Mouse (Mus musculus): ENCODE measurements around the gene Ythdf2. TPM values are rescaled to one million over a fixed set of nuclear protein-coding genes. Genes with fewer than 3 reads are reported as not detected.

The Ythdf2 gene
- polyA plus RNA-seq, 1 experiment from 2014 or later, result 97.8 TPM

DNA sequence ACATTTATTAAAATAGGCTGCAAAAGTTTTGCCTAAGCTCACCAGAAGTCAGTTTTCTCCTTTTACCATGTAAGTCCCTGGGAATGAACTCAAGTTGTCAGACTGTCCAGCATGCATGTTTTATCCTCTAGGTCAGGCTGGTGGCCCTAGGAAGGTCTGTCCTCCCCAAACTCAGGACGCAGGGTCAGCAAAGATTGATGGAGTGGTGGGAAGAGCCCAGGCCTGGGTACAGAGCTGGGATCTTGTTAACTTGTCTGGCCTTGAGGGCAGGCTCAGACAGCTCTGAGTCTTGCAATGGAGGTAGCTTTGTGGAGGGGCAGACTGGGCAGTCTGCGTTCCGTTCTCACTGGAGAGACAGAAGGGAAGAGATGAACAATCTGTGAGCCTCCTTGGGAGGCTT lies 42.8 kb downstream of the Ythdf2 start:
- Histone ChIP-seq H3K4me1 (replicated peaks; ENCODE audit: control insufficient read depth, insufficient read depth, low read length) (no peaks in the 10 kb centered on the region; the same call in 1 of the 2 replicates), H3K27ac (ENCODE audit: low read length) (no peak overlapping the region), H3K4me3 (ENCODE audit: low read length) (no peak overlapping the region), H3K9ac (ENCODE audit: low read length) (no peak overlapping the region), H3K9me3 (ENCODE audit: control insufficient read depth, low read length) (no peaks in the 10 kb centered on the region), H3K36me3 (ENCODE audit: control insufficient read depth, insufficient read depth, low read length) (no peaks in the 10 kb centered on the region), H3K27me3 (ENCODE audit: control insufficient read depth, insufficient read depth, low read depth, low read length) (no peaks in the 10 kb centered on the region), H3K4me2 (ENCODE audit: low read depth, low read length) (no peak overlapping the region)
- ATAC-seq (ENCODE audit: low read depth), result no peak
- WGBS, result 75% methylated on average over 3 of the region's 3 CpGs

DNA sequence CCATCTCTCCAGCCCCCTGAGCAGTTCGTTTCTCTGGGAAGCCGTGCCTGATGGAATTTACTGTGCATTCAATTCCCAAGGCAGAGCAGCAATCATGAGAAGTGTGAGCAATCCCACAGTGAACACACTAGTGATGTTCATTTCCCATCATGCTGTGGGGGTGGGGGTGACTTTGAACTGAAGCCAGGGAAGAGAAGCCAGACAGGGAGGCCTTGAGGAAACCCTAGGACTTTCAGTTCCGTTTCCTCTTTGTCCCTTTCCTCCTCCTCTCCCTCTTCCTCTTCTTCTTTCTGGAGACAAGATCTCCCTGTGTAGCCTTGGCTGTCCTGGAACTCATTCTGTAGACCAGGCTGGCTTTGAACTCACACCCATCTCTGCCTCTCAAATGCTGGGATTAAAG lies 44.7 kb downstream of the Ythdf2 start:
- no peak overlapping the region for H3K4me3 ChIP-seq (ENCODE audit: low read length)
- H3K27me3 ChIP-seq (ENCODE audit: control insufficient read depth, insufficient read depth, low read depth, low read length), result no peaks in the 10 kb centered on the region
- no peaks in the 10 kb centered on the region for H3K9me3 ChIP-seq (ENCODE audit: control insufficient read depth, low read length)
- no peak overlapping the region for H3K4me2 ChIP-seq (ENCODE audit: low read depth, low read length)
- no peaks in the 10 kb centered on the region; the same call in 1 of the 2 replicates for H3K4me1 ChIP-seq (replicated peaks; ENCODE audit: control insufficient read depth, insufficient read depth, low read length)
- H3K9ac ChIP-seq (ENCODE audit: low read length), result no peak overlapping the region
- no peak overlapping the region for H3K27ac ChIP-seq (ENCODE audit: low read length)
- ATAC-seq (ENCODE audit: low read depth), result no peak
- H3K36me3 ChIP-seq (ENCODE audit: control insufficient read depth, insufficient read depth, low read length), result no peaks in the 10 kb centered on the region
- 83% methylated on average over 3 of the region's 3 CpGs for WGBS

DNA sequence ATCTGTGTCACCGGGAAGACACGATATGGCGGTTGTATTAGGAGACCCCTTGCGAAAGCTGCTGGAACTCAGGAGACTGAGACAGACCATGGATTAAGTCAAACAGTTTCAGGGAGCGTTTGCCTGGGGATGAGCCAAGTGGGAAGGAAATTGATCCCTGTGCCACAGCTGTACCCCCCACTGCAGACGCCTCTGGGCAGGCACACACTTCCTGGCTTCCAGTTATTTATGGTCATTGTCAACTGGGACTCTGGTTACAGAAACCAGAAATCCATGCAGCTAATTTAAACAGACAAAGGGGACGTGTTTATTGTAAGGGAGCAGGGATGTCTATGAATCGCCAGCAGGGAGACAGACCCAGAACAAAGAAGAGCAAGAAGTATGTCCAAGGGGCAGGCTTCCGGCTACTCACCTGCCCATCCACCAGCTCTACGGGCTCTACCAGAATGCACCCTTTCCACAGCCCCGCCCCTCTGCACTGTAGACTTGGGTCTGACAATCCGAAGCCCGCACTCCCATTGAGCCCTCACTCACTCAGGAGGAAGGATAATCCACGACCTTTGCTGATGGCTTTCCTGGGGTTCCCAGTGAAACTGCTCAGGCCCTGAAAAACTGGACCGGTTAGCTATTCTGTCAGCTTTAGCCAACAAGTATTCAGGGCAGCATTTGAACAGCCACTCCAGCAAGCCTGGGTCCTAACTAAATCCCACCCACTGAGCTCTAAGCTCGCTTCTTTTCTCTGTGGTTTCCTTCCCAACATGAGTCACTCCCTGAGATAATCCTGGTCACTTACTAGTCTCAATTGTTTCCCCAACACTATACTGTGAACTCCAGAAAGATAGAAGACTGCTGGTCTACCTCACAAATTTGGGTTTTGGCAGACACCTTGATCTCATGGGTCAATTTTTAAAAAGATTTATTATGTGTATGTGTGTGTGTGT lies 45.5 kb downstream of the Ythdf2 start:
- H3K27me3 ChIP-seq (ENCODE audit: control insufficient read depth, insufficient read depth, low read depth, low read length), result no peaks in the 10 kb centered on the region
- H3K4me2 ChIP-seq (ENCODE audit: low read depth, low read length), result no peak overlapping the region
- no peaks in the 10 kb centered on the region; the same call in 1 of the 2 replicates for H3K4me1 ChIP-seq (replicated peaks; ENCODE audit: control insufficient read depth, insufficient read depth, low read length)
- H3K27ac ChIP-seq (ENCODE audit: low read length), result no peak overlapping the region
- 55% methylated on average over 16 of the region's 16 CpGs for WGBS
- no peak overlapping the region for H3K4me3 ChIP-seq (ENCODE audit: low read length)
- H3K36me3 ChIP-seq (ENCODE audit: control insufficient read depth, insufficient read depth, low read length), result no peaks in the 10 kb centered on the region
- H3K9ac ChIP-seq (ENCODE audit: low read length), result no peak overlapping the region
- no peak for ATAC-seq (ENCODE audit: low read depth)
- no peaks in the 10 kb centered on the region for H3K9me3 ChIP-seq (ENCODE audit: control insufficient read depth, low read length)

DNA sequence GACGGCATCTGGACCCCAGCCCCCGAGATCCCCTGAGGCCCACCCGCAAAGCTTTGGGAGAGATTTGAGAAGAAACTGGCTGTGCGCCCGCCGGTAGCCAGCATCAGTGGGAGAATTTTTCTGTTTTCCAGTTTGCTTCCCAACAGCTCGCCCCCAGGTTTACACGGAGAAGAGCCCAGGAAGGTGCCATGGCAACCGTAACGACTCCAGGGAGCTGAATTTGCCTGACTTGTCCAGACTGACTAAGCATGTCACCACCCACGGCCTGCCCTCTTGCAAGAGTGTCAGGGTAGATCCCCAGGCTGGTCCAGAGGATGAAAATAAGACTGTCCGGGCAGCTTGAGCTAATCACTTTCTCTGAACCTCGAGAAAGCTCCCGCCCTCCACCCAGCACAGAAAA lies 46.4 kb downstream of the Ythdf2 start:
- ATAC-seq (ENCODE audit: low read depth), result no peak

DNA sequence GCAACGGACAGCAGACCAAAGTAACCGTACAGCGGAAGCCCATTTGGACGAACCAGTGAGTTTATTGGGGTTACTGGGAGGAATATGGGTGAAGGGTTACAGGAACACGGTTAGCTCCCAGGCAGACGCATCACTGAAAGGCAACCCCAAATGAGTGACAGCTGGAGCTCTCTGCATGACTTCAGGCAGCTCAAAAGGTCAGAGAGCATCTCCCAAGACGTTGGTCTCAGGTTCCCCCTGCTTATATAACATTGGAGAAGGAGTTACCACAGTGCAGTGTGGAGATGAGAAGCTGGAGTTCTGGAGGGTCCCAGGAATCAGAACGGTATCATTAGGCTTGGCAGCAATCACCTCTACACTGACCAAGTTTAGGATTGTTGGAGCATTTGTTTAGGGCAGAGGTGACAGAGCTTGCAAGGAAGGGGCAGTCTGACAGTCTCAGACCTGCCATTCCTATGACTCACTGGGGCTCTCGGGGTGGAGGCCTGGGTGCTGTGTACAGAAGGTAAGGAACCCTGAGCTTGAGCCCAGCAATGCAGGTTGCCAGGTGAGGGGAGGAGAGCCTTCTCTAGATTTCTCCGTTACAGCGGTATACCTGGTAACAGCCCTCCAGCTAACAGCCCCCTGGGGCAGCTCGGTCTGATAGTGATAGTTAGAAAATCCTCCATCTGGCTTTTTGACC lies 55.0 kb downstream of the Ythdf2 start:
- no peak overlapping the region for H3K9ac ChIP-seq (ENCODE audit: low read length)
- no peak for ATAC-seq (ENCODE audit: low read depth)
- H3K27ac ChIP-seq (ENCODE audit: low read length), result no peak overlapping the region
- no peaks in the 10 kb centered on the region for H3K36me3 ChIP-seq (ENCODE audit: control insufficient read depth, insufficient read depth, low read length)
- H3K4me2 ChIP-seq (ENCODE audit: low read depth, low read length), result no peak overlapping the region
- WGBS, result 49% methylated on average over 12 of the region's 12 CpGs
- H3K27me3 ChIP-seq (ENCODE audit: control insufficient read depth, insufficient read depth, low read depth, low read length), result no peaks in the 10 kb centered on the region
- H3K9me3 ChIP-seq (ENCODE audit: control insufficient read depth, low read length), result no peaks in the 10 kb centered on the region
- no peaks in the 10 kb centered on the region for H3K4me1 ChIP-seq (replicated peaks; ENCODE audit: control insufficient read depth, insufficient read depth, low read length)
- no peak overlapping the region for H3K4me3 ChIP-seq (ENCODE audit: low read length)

More for the DNA sequence above, 46.4 kb downstream of the Ythdf2 start:
- Histone ChIP-seq H3K4me1 (replicated peaks; ENCODE audit: control insufficient read depth, insufficient read depth, low read length) (no peaks in the 10 kb centered on the region; the same call in 1 of the 2 replicates), H3K4me3 (ENCODE audit: low read length) (no peak overlapping the region), H3K9ac (ENCODE audit: low read length) (no peak overlapping the region), H3K36me3 (ENCODE audit: control insufficient read depth, insufficient read depth, low read length) (no peaks in the 10 kb centered on the region), H3K9me3 (ENCODE audit: control insufficient read depth, low read length) (no peaks in the 10 kb centered on the region), H3K27ac (ENCODE audit: low read length) (no peak overlapping the region), H3K27me3 (ENCODE audit: control insufficient read depth, insufficient read depth, low read depth, low read length) (no peaks in the 10 kb centered on the region), H3K4me2 (ENCODE audit: low read depth, low read length) (no peak overlapping the region)
- WGBS, result 53% methylated on average over 14 of the region's 14 CpGs

DNA sequence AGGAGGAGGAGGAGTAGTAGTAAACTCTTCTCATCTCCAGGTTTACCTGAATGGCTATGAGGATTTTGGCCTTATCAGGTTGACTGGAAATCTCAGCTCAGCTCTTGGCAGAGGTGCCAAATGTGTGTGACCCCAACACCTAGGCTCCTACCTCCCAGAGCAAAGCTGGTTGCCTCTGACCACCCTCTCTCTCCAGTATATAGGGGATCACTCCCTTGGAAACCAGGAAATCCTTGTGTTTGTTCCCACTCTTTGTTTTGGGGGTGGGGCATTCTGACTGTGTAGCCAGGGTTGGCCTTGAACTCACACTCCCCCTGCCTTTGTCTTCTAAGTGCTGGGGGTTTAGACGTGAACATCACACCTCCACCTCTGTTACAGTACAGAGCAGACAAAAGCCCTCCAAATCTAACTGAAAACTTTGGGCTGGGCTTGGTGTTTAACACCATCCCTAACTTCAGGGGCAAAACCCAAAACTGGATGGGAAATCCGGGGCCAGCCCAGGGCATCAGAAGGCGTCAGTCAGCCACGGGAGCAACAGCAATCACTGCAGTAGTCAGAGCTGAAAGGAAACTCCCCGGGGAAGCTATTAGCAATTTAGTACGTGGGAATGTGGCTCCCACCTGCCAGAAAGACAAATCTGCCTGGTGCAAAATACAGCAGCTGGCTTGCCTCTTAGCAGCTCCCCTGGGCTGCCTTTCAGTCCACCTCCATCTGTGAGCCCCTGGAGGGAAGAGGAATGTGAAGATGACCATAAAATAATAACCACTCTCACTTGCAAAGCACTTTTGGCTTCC lies 57.0 kb downstream of the Ythdf2 start:
- Histone ChIP-seq H3K4me2 (ENCODE audit: low read depth, low read length) (no peak overlapping the region), H3K9me3 (ENCODE audit: control insufficient read depth, low read length) (no peaks in the 10 kb centered on the region), H3K36me3 (ENCODE audit: control insufficient read depth, insufficient read depth, low read length) (no peaks in the 10 kb centered on the region), H3K27ac (ENCODE audit: low read length) (no peak overlapping the region), H3K27me3 (ENCODE audit: control insufficient read depth, insufficient read depth, low read depth, low read length) (no peaks in the 10 kb centered on the region), H3K4me1 (replicated peaks; ENCODE audit: control insufficient read depth, insufficient read depth, low read length) (no peaks in the 10 kb centered on the region), H3K9ac (ENCODE audit: low read length) (no peak overlapping the region), H3K4me3 (ENCODE audit: low read length) (no peak overlapping the region)
- 12% methylated on average over 6 of the region's 6 CpGs for WGBS
- ATAC-seq (ENCODE audit: low read depth), result no peak

DNA sequence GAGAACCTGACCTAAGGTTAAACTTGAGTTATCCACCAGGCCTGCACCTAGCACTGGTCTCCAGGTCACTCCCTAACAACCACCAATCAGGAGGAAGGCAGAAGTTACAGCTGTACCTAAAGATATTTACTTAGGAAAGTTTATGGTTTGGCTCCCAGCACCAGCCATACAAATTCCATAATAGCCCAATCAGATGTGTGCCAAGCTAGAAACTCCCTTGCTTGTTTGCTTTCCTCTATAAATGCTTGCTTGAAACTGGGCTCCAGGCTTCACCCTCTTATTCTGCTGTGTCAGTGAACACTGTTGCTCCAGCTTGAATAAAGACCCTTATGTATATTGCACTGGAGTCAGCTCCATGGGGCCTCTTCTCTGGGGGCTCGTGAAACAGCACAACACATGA lies 60.4 kb downstream of the Ythdf2 start:
- Histone ChIP-seq H3K36me3 (ENCODE audit: control insufficient read depth, insufficient read depth, low read length) (no peaks in the 10 kb centered on the region), H3K9ac (ENCODE audit: low read length) (no peak overlapping the region), H3K9me3 (ENCODE audit: control insufficient read depth, low read length) (no peaks in the 10 kb centered on the region), H3K27ac (ENCODE audit: low read length) (no peak overlapping the region), H3K27me3 (ENCODE audit: control insufficient read depth, insufficient read depth, low read depth, low read length) (no peaks in the 10 kb centered on the region), H3K4me3 (ENCODE audit: low read length) (no peak overlapping the region), H3K4me1 (replicated peaks; ENCODE audit: control insufficient read depth, insufficient read depth, low read length) (no peaks in the 10 kb centered on the region), H3K4me2 (ENCODE audit: low read depth, low read length) (no peak overlapping the region)
- ATAC-seq (ENCODE audit: low read depth), result no peak
- 50% methylated on average over 1 of the region's 1 CpGs for WGBS

DNA sequence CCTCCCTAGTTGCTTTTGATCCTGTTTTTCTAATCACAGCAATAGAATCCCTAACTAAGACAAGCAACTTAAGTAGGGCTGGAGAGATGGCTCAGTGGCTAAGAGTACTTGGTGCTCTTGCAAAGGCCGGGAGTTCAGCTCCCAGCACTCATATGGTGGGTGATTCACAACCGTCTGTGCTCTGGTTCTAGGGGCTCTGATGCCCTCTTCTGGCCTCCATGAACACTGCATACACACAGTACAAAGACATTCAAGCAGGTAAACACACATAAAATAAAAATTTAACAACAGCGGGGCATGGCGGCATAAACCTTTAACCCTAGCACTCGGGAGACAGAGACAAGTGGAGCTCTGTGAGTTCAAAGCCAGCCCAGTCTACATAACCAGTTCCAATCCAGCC lies 65.9 kb downstream of the Ythdf2 start:
- Histone ChIP-seq H3K36me3 (ENCODE audit: control insufficient read depth, insufficient read depth, low read length) (no peaks in the 10 kb centered on the region), H3K4me2 (ENCODE audit: low read depth, low read length) (no peak overlapping the region), H3K9ac (ENCODE audit: low read length) (no peak overlapping the region), H3K27me3 (ENCODE audit: control insufficient read depth, insufficient read depth, low read depth, low read length) (peaks cover 41% of the 10 kb centered on the region), H3K4me1 (replicated peaks; ENCODE audit: control insufficient read depth, insufficient read depth, low read length) (0 out of 2 replicates have a peak, but pooled peaks cover 3% of the 10 kb centered on the region), H3K4me3 (ENCODE audit: low read length) (no peak overlapping the region), H3K27ac (ENCODE audit: low read length) (no peak overlapping the region), H3K9me3 (ENCODE audit: control insufficient read depth, low read length) (no peaks in the 10 kb centered on the region)
- WGBS, result 72% methylated on average over 5 of the region's 5 CpGs
- ATAC-seq (ENCODE audit: low read depth), result no peak

DNA sequence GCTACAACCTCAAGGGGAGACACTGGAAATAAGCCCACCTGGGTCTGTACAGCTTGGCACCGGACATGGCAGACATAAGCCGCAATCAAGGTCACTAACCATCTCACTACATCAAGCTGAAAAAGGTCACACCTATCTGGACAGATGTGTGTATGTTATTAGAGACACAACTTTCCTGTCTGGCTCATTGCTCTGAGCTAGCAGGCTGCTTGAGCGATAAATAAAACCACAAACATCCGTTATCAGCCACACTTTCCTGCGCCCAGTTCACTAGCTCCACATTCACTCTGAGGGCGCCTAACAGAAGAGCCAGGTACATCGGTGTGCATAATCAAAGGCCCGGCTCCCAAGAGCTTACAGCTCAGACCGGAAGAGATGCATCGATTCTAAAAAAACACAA lies 67.0 kb downstream of the Ythdf2 start:
- no peak overlapping the region for H3K27ac ChIP-seq (ENCODE audit: low read length)
- 26% methylated on average over 10 of the region's 10 CpGs for WGBS
- peak overlapping the region; percentile 77; the same call in 1 of the 2 replicates for H3K4me2 ChIP-seq (ENCODE audit: low read depth, low read length)
- no peaks in the 10 kb centered on the region for H3K36me3 ChIP-seq (ENCODE audit: control insufficient read depth, insufficient read depth, low read length)
- H3K9me3 ChIP-seq (ENCODE audit: control insufficient read depth, low read length), result no peaks in the 10 kb centered on the region
- no peak for ATAC-seq (ENCODE audit: low read depth)
- H3K4me3 ChIP-seq (ENCODE audit: low read length), result no peak overlapping the region
- no peak overlapping the region for H3K9ac ChIP-seq (ENCODE audit: low read length)
- 0 out of 2 replicates have a peak, but pooled peaks cover 3% of the 10 kb centered on the region for H3K4me1 ChIP-seq (replicated peaks; ENCODE audit: control insufficient read depth, insufficient read depth, low read length)
- H3K27me3 ChIP-seq (ENCODE audit: control insufficient read depth, insufficient read depth, low read depth, low read length), result peaks cover 41% of the 10 kb centered on the region
